Mouse (Mus musculus) limb, embryonic 12.5 days (tissue): ENCODE measurements around the gene Celf2. TPM values are rescaled to one million over a fixed set of nuclear protein-coding genes. Genes with fewer than 3 reads are reported as not detected.

Experiments used
- ATAC-seq: fragments of 200-750 bp; cut with Nextera tagmentation; 2 replicates; pipeline ENCODE4 v1.8.0; 2017; ENCODE audit warnings: low read depth, moderate TSS enrichment; ENCODE audit not compliant: insufficient number of reproducible peaks, insufficient read depth, low FRiP score, low TSS enrichment
- H3K27ac ChIP-seq: fragments of 300-500 bp; sonication (generic); 2 replicates; pipeline ENCODE4 v1.5.1; 2016; ENCODE audit warnings: mild to moderate bottlenecking, moderate library complexity
- H3K27me3 ChIP-seq: fragments of 300-500 bp; sonication (generic); 2 replicates; pipeline ENCODE4 v1.6.1; 2016; ENCODE audit warnings: mild to moderate bottlenecking, moderate library complexity
- H3K36me3 ChIP-seq: fragments of 300-500 bp; sonication (generic); 2 replicates; pipeline ENCODE4 v1.6.1; 2016; ENCODE audit warnings: mild to moderate bottlenecking, moderate library complexity
- H3K4me1 ChIP-seq: fragments of 300-500 bp; sonication (generic); replicated peaks from 2 replicates; pipeline ENCODE4 v1.6.1; 2016
- H3K4me2 ChIP-seq: fragments of 300-500 bp; sonication (generic); 2 replicates; pipeline ENCODE4 v1.6.1; 2016; ENCODE audit warnings: mild to moderate bottlenecking, moderate library complexity
- H3K4me3 ChIP-seq: fragments of 300-500 bp; sonication (generic); replicated peaks from 2 replicates; pipeline ENCODE4 v1.5.1; 2016; ENCODE audit warnings: mild to moderate bottlenecking
- H3K9ac ChIP-seq: fragments of 300-500 bp; sonication (generic); replicated peaks from 2 replicates; pipeline ENCODE4 v1.6.1; 2016; ENCODE audit warnings: mild to moderate bottlenecking, moderate library complexity
- H3K9me3 ChIP-seq: fragments of 300-500 bp; sonication (generic); 2 replicates; pipeline ENCODE4 v1.6.1; 2016; ENCODE audit warnings: mild to moderate bottlenecking, moderate library complexity
- WGBS: fragments of 180-500 bp; shearing (Covaris S2); methylation state at CpG from one replicate; pipeline ENCODE4 v1.1.7; 2016; 5-methylcytosine and 5-hydroxymethylcytosine counted together
- polyA plus RNA-seq: library from polyadenylated mRNA; unstranded; fragments of >200 nt; fragmentation: Nextera tagmentation; extraction: Ambion mirVana; gene quantifications from 2 replicates; pipeline ENCODE4 v1.2.1, GENCODE M21; 2016

The Celf2 gene
- polyA plus RNA-seq, 1 experiment from 2014 or later = 35.6 TPM

- Histone ChIP-seq H3K27ac (no peak overlapping the region), H3K4me2 (no peak overlapping the region), H3K9ac (no peak overlapping the region), H3K36me3 (no peaks in the 10 kb centered on the region), H3K4me3 (no peak overlapping the region), H3K4me1 (no peaks in the 10 kb centered on the region), H3K9me3 (peaks cover 3% of the 10 kb centered on the region; the same call in 1 of the 2 replicates), H3K27me3 (no peaks in the 10 kb centered on the region)
- no peak for ATAC-seq
- WGBS = 53% methylated on average over 1 of the region's 1 CpGs
Observed at GRCm38 (mm10) chr2:7378736-7379135, 130.6 kb downstream of the Celf2 start.

- ATAC-seq = no peak
- Histone ChIP-seq H3K4me3 (no peak overlapping the region), H3K36me3 (no peaks in the 10 kb centered on the region), H3K27me3 (no peaks in the 10 kb centered on the region), H3K4me1 (no peaks in the 10 kb centered on the region), H3K9ac (no peak overlapping the region), H3K27ac (no peak overlapping the region), H3K4me2 (no peak overlapping the region), H3K9me3 (peaks cover 3% of the 10 kb centered on the region; the same call in 1 of the 2 replicates)
- 86% methylated on average over 1 of the region's 1 CpGs for WGBS
Observed at GRCm38 (mm10) chr2:7377878-7378277, 131.5 kb downstream of the Celf2 start.

DNA sequence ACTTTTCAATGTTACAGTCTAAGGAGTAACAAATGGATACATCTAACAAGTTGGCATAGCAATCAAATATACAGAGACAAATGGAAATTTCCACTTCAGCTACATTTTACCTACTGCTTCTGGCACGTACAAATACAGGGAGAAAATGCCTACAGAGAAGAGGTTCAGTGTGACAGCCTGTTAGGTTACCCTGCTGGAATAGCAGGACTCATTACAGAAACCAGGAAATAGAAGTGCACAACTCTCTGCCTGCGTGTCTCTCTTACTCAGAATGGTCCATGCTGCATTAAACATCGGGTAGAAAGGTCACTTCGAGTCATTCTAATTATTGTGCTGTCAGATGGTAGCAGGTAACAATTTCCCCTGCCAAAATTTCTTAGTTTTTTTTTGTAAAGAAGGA, 141.6 kb downstream of the Celf2 start:
- Histone ChIP-seq H3K4me2 (no peak overlapping the region), H3K27ac (no peak overlapping the region), H3K27me3 (no peaks in the 10 kb centered on the region), H3K9me3 (no peaks in the 10 kb centered on the region), H3K9ac (no peak overlapping the region), H3K4me3 (no peak overlapping the region), H3K36me3 (no peaks in the 10 kb centered on the region), H3K4me1 (no peaks in the 10 kb centered on the region)
- ATAC-seq = no peak
- WGBS = 86% methylated on average over 4 of the region's 4 CpGs

GRCm38 (mm10) chr2:7359557-7359956, 149.8 kb downstream of the Celf2 start:
- no peaks in the 10 kb centered on the region for H3K36me3 ChIP-seq
- 75% methylated on average over 5 of the region's 5 CpGs for WGBS

DNA sequence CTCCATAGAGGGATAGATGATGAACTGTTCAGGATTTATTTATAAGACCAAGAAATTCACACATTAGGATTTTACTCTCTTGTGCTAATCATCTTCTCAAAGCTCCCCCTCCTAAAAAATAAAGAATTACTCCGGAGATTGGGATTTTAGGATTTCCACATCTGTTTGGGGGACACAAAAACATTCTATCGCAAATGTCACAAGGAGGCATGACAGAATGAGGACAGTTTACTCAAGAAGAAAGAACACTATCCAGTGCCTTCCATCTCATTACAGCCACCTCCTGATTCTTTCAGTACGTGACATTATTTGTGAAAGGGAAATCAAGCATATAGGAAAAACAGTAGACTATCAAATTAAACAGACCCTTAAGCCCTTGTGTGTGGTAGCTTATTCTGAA, 150.5 kb downstream of the Celf2 start:
- Histone ChIP-seq H3K4me3 (no peak overlapping the region), H3K36me3 (no peaks in the 10 kb centered on the region), H3K9me3 (no peaks in the 10 kb centered on the region), H3K9ac (no peak overlapping the region), H3K4me1 (no peaks in the 10 kb centered on the region), H3K27ac (no peak overlapping the region), H3K27me3 (no peaks in the 10 kb centered on the region), H3K4me2 (no peak overlapping the region)
- WGBS = 92% methylated on average over 3 of the region's 3 CpGs
- ATAC-seq = no peak

More at GRCm38 (mm10) chr2:7359557-7359956, 149.8 kb downstream of the Celf2 start:
- H3K27me3 ChIP-seq = no peaks in the 10 kb centered on the region
- no peak for ATAC-seq
- no peaks in the 10 kb centered on the region for H3K4me1 ChIP-seq
- H3K4me3 ChIP-seq = no peak overlapping the region
- no peak overlapping the region for H3K9ac ChIP-seq
- H3K9me3 ChIP-seq = no peaks in the 10 kb centered on the region
- H3K4me2 ChIP-seq = no peak overlapping the region
- no peak overlapping the region for H3K27ac ChIP-seq

DNA sequence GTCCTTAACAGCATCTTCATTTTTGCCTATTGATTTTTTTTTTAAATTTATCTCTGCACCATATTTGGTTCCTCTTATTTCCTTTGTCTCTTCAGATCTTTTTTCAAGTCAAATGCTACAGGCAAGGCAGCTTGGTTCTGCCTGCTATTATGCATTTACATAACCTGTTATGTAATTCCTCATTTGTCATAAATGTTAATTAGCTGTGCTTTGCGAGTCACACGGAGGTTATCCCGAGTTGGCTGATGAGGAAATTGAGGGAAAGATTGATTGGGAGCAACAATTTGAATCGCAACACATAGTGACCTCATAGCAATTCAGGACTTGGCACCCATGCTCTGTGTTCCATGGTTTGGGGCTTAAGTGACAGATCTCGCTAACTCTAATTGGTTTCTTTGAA, 158.1 kb downstream of the Celf2 start:
- Histone ChIP-seq H3K9me3 (no peaks in the 10 kb centered on the region), H3K4me3 (no peak overlapping the region), H3K4me1 (no peaks in the 10 kb centered on the region), H3K9ac (no peak overlapping the region), H3K4me2 (no peak overlapping the region), H3K27me3 (no peaks in the 10 kb centered on the region), H3K27ac (no peak overlapping the region), H3K36me3 (no peaks in the 10 kb centered on the region)
- ATAC-seq = no peak
- 78% methylated on average over 5 of the region's 5 CpGs for WGBS

- Histone ChIP-seq H3K9me3 (no peaks in the 10 kb centered on the region), H3K36me3 (no peaks in the 10 kb centered on the region), H3K27ac (no peak overlapping the region), H3K9ac (no peak overlapping the region), H3K4me1 (no peaks in the 10 kb centered on the region), H3K4me3 (no peak overlapping the region), H3K27me3 (no peaks in the 10 kb centered on the region), H3K4me2 (no peak overlapping the region)
- no peak for ATAC-seq
- WGBS = 77% methylated on average over 4 of the region's 4 CpGs
Observed at GRCm38 (mm10) chr2:7346703-7347461, 162.5 kb downstream of the Celf2 start.

DNA sequence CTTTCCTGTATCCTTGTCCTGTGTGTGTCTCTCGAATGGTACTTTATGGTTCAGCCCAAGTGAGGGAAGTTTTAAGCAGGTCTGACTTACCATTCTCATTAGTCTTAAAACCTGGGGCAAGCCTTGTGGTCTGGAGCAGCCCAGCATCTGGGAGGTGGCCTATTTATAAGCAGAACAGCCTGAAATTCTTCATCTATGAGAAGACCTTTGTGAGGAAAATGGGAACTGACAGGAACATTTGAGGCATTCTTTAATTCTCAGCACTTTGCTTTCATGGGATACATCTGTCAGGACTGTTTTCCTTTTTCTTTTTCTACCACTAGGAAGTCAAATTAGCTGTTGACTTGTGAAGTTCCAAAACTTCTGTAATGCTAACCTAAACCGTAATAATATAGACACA, 164.4 kb downstream of the Celf2 start:
- H3K27ac ChIP-seq = no peak overlapping the region
- no peak overlapping the region for H3K9ac ChIP-seq
- H3K4me3 ChIP-seq = no peak overlapping the region
- H3K9me3 ChIP-seq = no peaks in the 10 kb centered on the region
- no peak overlapping the region for H3K4me2 ChIP-seq
- no peaks in the 10 kb centered on the region for H3K4me1 ChIP-seq
- H3K36me3 ChIP-seq = no peaks in the 10 kb centered on the region
- 81% methylated on average over 2 of the region's 2 CpGs for WGBS
- ATAC-seq = no peak
- no peaks in the 10 kb centered on the region for H3K27me3 ChIP-seq

GRCm38 (mm10) chr2:7342911-7343478, 166.4 kb downstream of the Celf2 start:
- ATAC-seq = no peak
- no peak overlapping the region for H3K9ac ChIP-seq

GRCm38 (mm10) chr2:7334846-7335245, 174.5 kb downstream of the Celf2 start:
- ATAC-seq = no peak
- Histone ChIP-seq H3K4me1 (no peaks in the 10 kb centered on the region), H3K4me3 (no peak overlapping the region), H3K27me3 (no peaks in the 10 kb centered on the region), H3K9ac (no peak overlapping the region), H3K4me2 (no peak overlapping the region), H3K9me3 (no peaks in the 10 kb centered on the region), H3K36me3 (no peaks in the 10 kb centered on the region), H3K27ac (no peak overlapping the region)
- 53% methylated on average over 2 of the region's 2 CpGs for WGBS

More at GRCm38 (mm10) chr2:7342911-7343478, 166.4 kb downstream of the Celf2 start:
- Histone ChIP-seq H3K4me3 (no peak overlapping the region), H3K36me3 (no peaks in the 10 kb centered on the region), H3K4me2 (no peak overlapping the region), H3K9me3 (no peaks in the 10 kb centered on the region), H3K27me3 (no peaks in the 10 kb centered on the region), H3K27ac (no peak overlapping the region), H3K4me1 (no peaks in the 10 kb centered on the region)
- 68% methylated on average over 8 of the region's 8 CpGs for WGBS

- H3K4me2 ChIP-seq = no peak overlapping the region
- WGBS = 81% methylated on average over 8 of the region's 8 CpGs
- no peak overlapping the region for H3K27ac ChIP-seq
- ATAC-seq = no peak
- H3K4me3 ChIP-seq = no peak overlapping the region
- H3K9ac ChIP-seq = no peak overlapping the region
- H3K9me3 ChIP-seq = no peaks in the 10 kb centered on the region
- H3K27me3 ChIP-seq = no peaks in the 10 kb centered on the region
- no peaks in the 10 kb centered on the region for H3K36me3 ChIP-seq
- no peaks in the 10 kb centered on the region for H3K4me1 ChIP-seq
Observed at GRCm38 (mm10) chr2:7328018-7328899, 181.1 kb downstream of the Celf2 start.
